Mouse (Mus musculus) effector memory CD4-positive, alpha-beta T cell, adult 5 months (primary cell): ENCODE measurements around the gene Tprg. TPM values are rescaled to one million over a fixed set of nuclear protein-coding genes. Genes with fewer than 3 reads are reported as not detected.

Experiments used
- polyA plus RNA-seq: library from polyadenylated mRNA; unstranded; fragments of 100-300 nt; shearing (Covaris generic); gene quantifications from one replicate; pipeline ENCODE4 v1.2.1, GENCODE M21; 2017

Gene Tprg
- 3.0 TPM for polyA plus RNA-seq

DNA sequence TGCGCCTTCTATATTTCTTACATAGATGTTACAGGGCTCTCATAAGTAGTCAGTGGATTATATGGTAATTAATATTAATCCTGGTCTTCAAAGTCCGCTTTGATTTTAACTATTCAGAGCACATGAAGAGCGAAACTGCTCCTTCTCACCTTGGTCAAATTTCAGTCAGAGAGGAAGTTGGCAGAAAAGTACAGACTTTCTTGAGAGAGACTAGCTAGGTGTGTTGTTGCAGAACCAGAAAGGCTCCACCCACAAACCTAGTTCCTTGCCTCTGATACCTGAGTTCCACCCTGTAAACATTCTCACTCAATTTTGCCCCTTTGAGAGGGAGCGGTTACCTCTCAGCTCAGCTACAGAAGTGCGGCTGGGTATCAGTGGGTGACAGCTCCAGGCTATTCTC is at the start of gene Tprg:
Gene Tprg, plus strand, starts transcription at position 301 of the 400 bp plus-strand sequence.

